Mouse (Mus musculus) myocyte (in vitro differentiated cells): ENCODE data around the gene Gpr37l1. TPM values are rescaled to one million over a fixed set of nuclear protein-coding genes. Genes with fewer than 3 reads are reported as not detected.

Experiments
- H3K27me3 ChIP-seq: one replicate; pipeline ENCODE4 v1.6.1; 2011; ENCODE audit not compliant: control insufficient read depth, insufficient read depth, insufficient read length
- H3K36me3 ChIP-seq: one replicate; pipeline ENCODE4 v1.6.1; 2011; ENCODE audit not compliant: control insufficient read depth, insufficient read depth
- H3K4me2 ChIP-seq: one replicate; pipeline ENCODE4 v1.6.1; 2011; ENCODE audit warnings: low read depth, control low read depth
- H3K4me3 ChIP-seq: one replicate; pipeline ENCODE4 v1.5.1; 2011; ENCODE audit warnings: mild to moderate bottlenecking, control low read depth, moderate library complexity
- H3K79me2 ChIP-seq: one replicate; pipeline ENCODE4 v1.6.1; 2011; ENCODE audit not compliant: control insufficient read depth, insufficient read depth
- H3ac ChIP-seq: one replicate; pipeline ENCODE4 v1.6.1; 2011; ENCODE audit not compliant: control insufficient read depth, insufficient read length
- CEBPB ChIP-seq: IDR thresholded peaks from 2 replicates; pipeline ENCODE4 v1.6.1; 2011; ENCODE audit warnings: mild to moderate bottlenecking, moderate library complexity; ENCODE audit not compliant: poor library complexity, insufficient read depth, severe bottlenecking
- E2F4 ChIP-seq: IDR thresholded peaks from one replicate; pipeline ENCODE4 v1.6.1; 2011; ENCODE audit warnings: mild to moderate bottlenecking, control low read depth, moderate library complexity; ENCODE audit not compliant: insufficient read depth
- MAX ChIP-seq: IDR thresholded peaks from one replicate; pipeline ENCODE4 v1.6.1; 2011; ENCODE audit warnings: low read depth, mild to moderate bottlenecking, control low read depth
- MYOD1 ChIP-seq, 3 experiments: IDR thresholded peaks; one replicate each; pipeline ENCODE4 v1.6.1; 2011; ENCODE audit warnings: control low read depth in 2 of 3, low read depth in 2 of 3, mild to moderate bottlenecking in 2 of 3, moderate library complexity in 1 of 3; ENCODE audit not compliant: insufficient read length in 2 of 3, control insufficient read depth in 1 of 3
- MYOG ChIP-seq, 3 experiments: IDR thresholded peaks; one replicate each; pipeline ENCODE4 v1.6.1; 2011; ENCODE audit warnings: control low read depth in 2 of 3, low read depth in 2 of 3, mild to moderate bottlenecking in 2 of 3; ENCODE audit not compliant: insufficient read length in 2 of 3, control insufficient read depth in 1 of 3, insufficient read depth in 1 of 3
- POLR2A ChIP-seq: IDR thresholded peaks from one replicate; pipeline ENCODE4 v1.6.1; 2011; ENCODE audit warnings: low read depth, mild to moderate bottlenecking, control low read depth, moderate library complexity; ENCODE audit not compliant: insufficient read length
- POLR2AphosphoS2 ChIP-seq: IDR thresholded peaks from one replicate; pipeline ENCODE4 v1.6.1; 2011; ENCODE audit warnings: low read depth, control low read depth; ENCODE audit not compliant: insufficient read length
- REST ChIP-seq: IDR thresholded peaks from one replicate; pipeline ENCODE4 v1.6.1; 2011; ENCODE audit warnings: mild to moderate bottlenecking, control low read depth, moderate library complexity; ENCODE audit not compliant: insufficient read depth, insufficient read length
- SRF ChIP-seq: IDR thresholded peaks from one replicate; pipeline ENCODE4 v1.6.1; 2011; ENCODE audit warnings: low read depth; ENCODE audit not compliant: control insufficient read depth, insufficient read length
- TCF12 ChIP-seq: IDR thresholded peaks from one replicate; pipeline ENCODE4 v1.6.1; 2011; ENCODE audit warnings: mild to moderate bottlenecking, control low read depth; ENCODE audit not compliant: poor library complexity, insufficient read depth, severe bottlenecking
- TCF3 ChIP-seq: IDR thresholded peaks from one replicate; pipeline ENCODE4 v1.6.1; 2011; ENCODE audit warnings: low read depth, control low read depth; ENCODE audit not compliant: insufficient read length
- USF1 ChIP-seq: IDR thresholded peaks from one replicate; pipeline ENCODE4 v1.6.1; 2011; ENCODE audit warnings: low read depth, mild to moderate bottlenecking, control low read depth, moderate library complexity
- polyA plus RNA-seq: library from polyadenylated mRNA; unstranded; fragments of >200 nt; fragmentation: generic; extraction: Trizol; gene quantifications from one replicate; pipeline ENCODE4 v1.2.1, GENCODE M21; 2012; ENCODE audit warnings: missing spikeins

Gpr37l1 gene
- polyA plus RNA-seq, 1 experiment: 0.07 TPM

- no peak for TF ChIP-seq POLR2A
- TF ChIP-seq SRF: no peak
- TF ChIP-seq MYOD1 (IDR thresholded peaks at IDR 0.05; ENCODE audit: control insufficient read depth in 1 of 3, insufficient read length in 2 of 3, low read depth in 2 of 3): no peak
- no peak for TF ChIP-seq CEBPB
- TF ChIP-seq MYOG (IDR thresholded peaks at IDR 0.05; ENCODE audit: control insufficient read depth in 1 of 3, insufficient read depth in 1 of 3, insufficient read length in 2 of 3, low read depth in 2 of 3): no peak
- no peak for TF ChIP-seq MAX
- no peak for TF ChIP-seq REST
- TF ChIP-seq TCF12: no peak
- TF ChIP-seq E2F4: no peak
- no peak for TF ChIP-seq POLR2AphosphoS2
- TF ChIP-seq TCF3: no peak
- TF ChIP-seq USF1: no peak
- Histone ChIP-seq H3K4me3 (peak overlapping the region; percentile 79), H3K36me3 (peaks cover 7% of the 10 kb centered on the region), H3K27me3 (no peaks in the 10 kb centered on the region), H3ac (peak overlapping the region; percentile 69), H3K79me2 (peaks cover 35% of the 10 kb centered on the region), H3K4me2 (peak overlapping the region; percentile 86)
Observed at GRCm38 (mm10) chr1:135147702-135148058, 19.8 kb downstream of the Gpr37l1 start.

DNA sequence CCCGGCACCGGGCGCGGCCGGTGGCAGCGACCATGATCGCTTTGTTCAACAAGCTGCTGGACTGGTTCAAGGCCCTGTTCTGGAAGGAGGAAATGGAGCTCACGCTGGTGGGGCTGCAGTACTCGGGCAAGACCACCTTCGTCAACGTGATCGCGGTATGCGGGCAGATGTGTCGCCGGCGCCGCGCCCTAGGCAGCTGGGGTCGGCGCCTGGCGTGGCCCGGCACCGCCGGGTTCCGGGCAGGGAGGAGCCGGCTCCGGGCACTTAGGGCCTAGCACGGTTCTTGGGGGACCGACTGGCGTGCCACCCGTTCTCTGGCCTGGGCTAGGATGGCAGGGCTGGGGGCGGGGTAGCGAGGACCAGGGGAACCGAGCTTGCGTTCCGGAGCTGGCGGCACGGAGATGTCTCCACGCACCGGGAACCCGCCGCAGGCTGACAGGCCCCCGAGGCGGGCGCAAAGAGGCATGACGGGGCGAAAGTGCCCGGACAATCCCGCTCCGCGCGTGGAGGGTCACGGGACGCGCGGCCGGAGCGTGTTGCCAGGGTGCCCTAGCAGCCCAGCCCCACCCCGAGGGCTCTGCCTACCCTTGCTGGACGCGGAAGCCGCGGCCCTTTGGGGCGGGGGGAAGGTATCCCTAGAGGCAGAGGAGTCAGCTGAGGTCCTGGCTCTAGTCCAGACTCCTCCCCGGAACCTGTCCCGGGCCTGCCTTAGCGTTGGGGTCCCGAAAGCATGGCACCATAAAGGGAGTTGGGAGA is 20.4 kb downstream of the Gpr37l1 start:
- Histone ChIP-seq H3K4me2 (peak overlapping the region; percentile 86), H3K4me3 (peak overlapping the region; percentile 79), H3K36me3 (peaks cover 7% of the 10 kb centered on the region), H3K27me3 (no peaks in the 10 kb centered on the region), H3ac (peak overlapping the region; percentile 69), H3K79me2 (peaks cover 35% of the 10 kb centered on the region)
- no peak for TF ChIP-seq MYOD1 (IDR thresholded peaks at IDR 0.05; ENCODE audit: control insufficient read depth in 1 of 3, insufficient read length in 2 of 3, low read depth in 2 of 3)
- no peak for TF ChIP-seq TCF12
- TF ChIP-seq TCF3: no peak
- no peak for TF ChIP-seq MYOG (IDR thresholded peaks at IDR 0.05; ENCODE audit: control insufficient read depth in 1 of 3, insufficient read depth in 1 of 3, insufficient read length in 2 of 3, low read depth in 2 of 3)
- no peak for TF ChIP-seq SRF
- TF ChIP-seq E2F4: no peak
- TF ChIP-seq REST: no peak
- TF ChIP-seq USF1: peak; percentile 44
- TF ChIP-seq POLR2AphosphoS2: peak; percentile 76
- TF ChIP-seq MAX: no peak
- peak; percentile 90 for TF ChIP-seq POLR2A
- no peak for TF ChIP-seq CEBPB

- Histone ChIP-seq H3K4me2 (peak within 1 kb of the TSS; percentile 91), H3ac (peak within 1 kb of the TSS; percentile 69), H3K27me3 (no peaks in the 10 kb centered on the region), H3K79me2 (peaks cover 30% of the 10 kb centered on the region), H3K4me3 (peak within 1 kb of the TSS; percentile 79), H3K36me3 (peaks cover under 1% of the 10 kb centered on the region)
- TF ChIP-seq POLR2AphosphoS2 (peak; percentile 22), MAX (no peak), POLR2A (peak; percentile 81), USF1 (no peak), REST (no peak), MYOG (IDR thresholded peaks at IDR 0.05; ENCODE audit: control insufficient read depth in 1 of 3, insufficient read depth in 1 of 3, insufficient read length in 2 of 3, low read depth in 2 of 3) (no peak), TCF12 (no peak), CEBPB (no peak)
Observed at GRCm38 (mm10) chr1:135146077-135146945, 21.2 kb downstream of the Gpr37l1 start, which contains the start of gene Arl8a. TSS of gene Arl8a (plus strand) at chr1:135146824.

DNA sequence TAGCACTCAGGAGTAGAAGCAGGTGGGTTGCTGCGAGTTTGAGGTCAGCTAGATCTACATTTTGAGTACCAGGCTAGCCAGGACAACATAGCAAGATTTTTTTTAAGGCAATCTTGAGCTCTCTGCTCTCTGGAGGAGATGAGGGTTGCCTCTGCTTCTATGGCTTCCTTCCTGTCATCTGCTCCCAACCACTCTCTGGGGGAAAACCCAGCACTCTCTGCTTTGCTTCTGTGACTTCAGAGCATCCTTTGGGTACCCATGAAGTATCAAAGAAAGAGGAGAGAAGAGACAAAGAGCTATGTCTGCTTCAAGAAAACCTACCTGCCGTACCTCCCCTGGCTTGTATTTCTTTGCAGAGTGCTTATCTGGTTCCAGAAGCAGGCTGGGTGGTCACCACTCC is 23.5 kb downstream of the Gpr37l1 start:
- Histone ChIP-seq H3ac (no peak overlapping the region), H3K36me3 (no peaks in the 10 kb centered on the region), H3K79me2 (peaks cover 18% of the 10 kb centered on the region), H3K4me2 (no peak overlapping the region), H3K27me3 (no peaks in the 10 kb centered on the region), H3K4me3 (no peak overlapping the region)
- TF ChIP-seq POLR2AphosphoS2 (no peak), CEBPB (no peak), REST (no peak), TCF12 (no peak), MYOD1 (IDR thresholded peaks at IDR 0.05; ENCODE audit: control insufficient read depth in 1 of 3, insufficient read length in 2 of 3, low read depth in 2 of 3) (no peak)
